Mouse (Mus musculus) monocyte, adult 5-6 weeks (primary cell): Measurements from ENCODE around the gene H2-Q10. TPM values are rescaled to one million over a fixed set of nuclear protein-coding genes. Genes with fewer than 3 reads are reported as not detected.
"Not testable (repeated sequence)": the region's sequence is repeated elsewhere in the genome, so short reads cannot be mapped to it uniquely, and the experiment has no call there.

Experiments used
- ATAC-seq: fragments of 153-309, 156-312 bp; replicated peaks from 2 replicates; pipeline ENCODE4 v1.8.0; 2017; ENCODE audit warnings: mild to moderate bottlenecking; ENCODE audit not compliant: low TSS enrichment, insufficient number of reproducible peaks, severe bottlenecking, poor library complexity, low FRiP score
- total RNA-seq: library from RNA; stranded (forward); fragments of 200-1000, 200-491, 200-594 nt; gene quantifications from 3 replicates; pipeline ENCODE4 v1.2.3, GENCODE M21; 2017

H2-Q10 gene
- total RNA-seq, 1 experiment from 2014 or later, result 5.5 TPM

DNA sequence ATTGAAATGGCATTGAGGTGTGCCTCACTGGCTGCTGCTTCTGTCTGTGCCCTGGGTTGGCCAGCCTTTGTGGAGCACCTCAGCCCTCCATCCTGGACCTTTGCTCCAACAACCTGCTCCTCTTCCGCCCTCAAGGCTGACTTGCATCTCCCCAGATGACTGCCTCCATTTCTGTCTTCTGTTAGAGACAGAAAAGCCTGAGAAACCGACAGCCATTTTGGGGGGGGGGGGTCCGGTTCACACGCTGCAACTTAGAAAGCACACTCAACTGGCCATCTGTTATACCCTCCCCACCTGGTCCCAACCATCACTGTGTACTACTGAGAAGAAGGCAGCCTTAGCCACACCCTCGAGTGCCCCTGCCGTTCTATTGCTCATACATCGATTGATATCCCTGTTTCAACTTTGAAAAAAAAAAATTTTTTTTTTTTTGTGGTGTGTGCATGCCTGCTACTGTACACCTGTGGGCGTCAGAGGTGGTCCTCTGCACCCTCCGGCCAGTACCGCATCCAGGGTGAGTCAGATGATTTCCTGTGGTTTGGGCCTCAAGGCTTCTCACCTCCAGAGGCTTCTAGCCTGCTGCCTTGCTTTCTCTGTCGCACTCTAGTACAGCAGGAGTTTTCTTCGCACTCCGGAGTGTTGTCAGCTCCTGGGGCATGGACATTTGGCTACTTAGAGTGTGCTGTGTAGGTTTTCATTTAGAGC is 37.8 kb downstream of the H2-Q10 start:
- no peak for ATAC-seq

DNA sequence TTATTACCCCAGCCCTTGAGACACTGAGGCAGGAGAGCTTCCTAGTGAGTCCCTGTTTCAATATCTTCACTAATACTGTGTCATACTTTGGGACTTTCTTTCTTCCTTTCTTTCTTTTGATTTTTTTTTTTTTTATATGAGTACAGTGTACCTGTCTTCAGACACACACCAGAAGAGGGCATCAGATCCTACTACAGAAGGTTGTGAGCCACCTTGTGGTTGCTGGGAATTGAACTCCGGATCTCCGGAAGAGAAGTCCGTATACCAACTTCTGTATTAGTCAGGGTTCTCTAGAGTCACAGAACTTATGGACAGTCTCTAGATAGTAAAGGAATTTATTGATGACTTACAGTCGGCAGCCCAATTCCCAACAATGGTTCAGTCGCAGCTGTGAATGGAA is 38.4 kb downstream of the H2-Q10 start:
- ATAC-seq, result not testable (repeated sequence)

DNA sequence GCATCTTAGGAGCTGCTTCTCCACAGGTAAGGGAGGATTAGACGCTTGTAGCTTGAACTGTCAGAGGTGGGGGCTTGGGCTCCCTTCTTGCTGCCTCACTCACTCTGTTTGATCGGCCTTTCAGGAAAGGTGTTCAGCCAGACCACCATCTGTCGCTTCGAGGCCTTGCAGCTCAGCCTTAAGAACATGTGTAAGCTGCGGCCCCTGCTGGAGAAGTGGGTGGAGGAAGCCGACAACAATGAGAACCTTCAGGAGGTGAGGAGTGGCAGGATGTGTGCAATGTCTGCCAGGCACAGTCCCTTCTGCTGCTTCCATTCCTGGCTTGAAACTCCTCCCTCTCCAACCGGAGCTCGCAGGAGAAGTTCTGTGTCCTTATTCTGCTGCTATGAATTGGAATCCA is 39.4 kb downstream of the H2-Q10 start:
- ATAC-seq, result no peak

DNA sequence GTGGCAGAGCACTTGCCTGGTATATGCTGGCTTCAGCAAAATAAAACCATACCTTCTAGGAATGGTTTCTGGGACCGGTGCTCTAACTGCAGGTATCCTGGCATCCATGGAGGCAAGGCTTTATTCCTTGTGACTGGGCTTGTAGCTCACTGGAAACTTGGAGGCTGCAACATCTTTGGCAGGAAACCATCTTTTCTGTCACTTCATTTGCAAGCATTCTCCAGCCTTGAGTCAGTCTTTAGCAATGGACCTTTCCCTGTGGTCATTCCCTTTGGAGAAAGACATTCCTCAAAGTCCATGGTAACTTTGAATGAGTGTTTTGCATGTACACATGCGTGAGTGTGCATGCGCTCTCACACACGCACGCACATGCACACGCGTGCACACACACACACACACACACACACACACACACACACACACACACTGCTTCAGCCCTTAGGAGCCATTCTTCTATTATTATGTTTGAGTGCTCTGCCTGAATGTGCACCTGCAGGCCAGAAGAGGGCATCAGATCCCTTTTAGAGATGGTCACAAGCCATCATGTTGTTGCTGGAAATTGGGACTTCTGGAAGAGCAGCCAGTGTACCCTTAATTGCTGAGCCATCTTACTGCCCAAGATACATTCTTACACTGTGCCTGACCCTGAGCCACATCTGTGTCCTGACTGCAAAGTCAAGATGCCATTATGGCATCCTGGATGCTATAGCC is 43.2 kb downstream of the H2-Q10 start:
- ATAC-seq, result no peak

DNA sequence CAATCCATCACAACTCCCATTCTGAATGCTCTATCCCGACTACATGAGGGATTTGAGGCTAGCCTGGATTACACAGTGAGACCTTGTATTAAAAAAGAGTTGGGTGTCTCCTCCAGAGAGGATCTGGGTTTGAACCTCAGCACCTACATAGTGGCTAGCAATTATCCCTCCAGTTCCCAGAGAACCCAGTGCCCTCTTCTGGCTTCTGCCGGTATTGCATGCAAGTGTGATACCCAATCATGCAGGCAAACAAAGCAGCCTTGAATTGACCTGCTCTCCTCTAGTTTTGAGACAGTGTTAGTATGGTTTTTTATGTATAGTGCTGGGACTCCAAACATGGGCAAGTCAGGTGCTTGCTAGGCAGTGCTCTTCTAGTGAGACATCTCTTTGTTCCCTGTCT is 44.0 kb downstream of the H2-Q10 start:
- 0 out of 2 replicates have a peak, but pooled peaks have one; percentile 37 for ATAC-seq

DNA sequence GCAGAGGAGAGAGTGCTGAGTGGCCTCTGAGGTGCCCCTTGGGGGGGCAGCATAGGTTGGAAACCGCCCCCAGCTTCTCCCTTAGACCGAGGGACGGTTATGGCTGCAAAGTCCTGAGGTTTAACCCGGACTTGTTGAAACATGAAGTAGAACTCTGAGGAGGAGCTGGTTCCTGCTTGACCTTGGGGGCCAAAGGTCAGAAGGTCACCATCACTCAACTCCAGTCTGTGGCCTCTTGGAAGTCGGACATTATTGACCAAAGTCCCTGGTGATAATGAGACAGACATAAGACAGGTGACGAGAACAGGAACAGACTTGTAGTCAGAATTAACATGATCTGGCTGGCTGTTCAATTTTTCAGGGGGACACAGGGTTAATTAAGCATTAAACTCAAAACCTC is 44.9 kb downstream of the H2-Q10 start:
- ATAC-seq, result no peak

DNA sequence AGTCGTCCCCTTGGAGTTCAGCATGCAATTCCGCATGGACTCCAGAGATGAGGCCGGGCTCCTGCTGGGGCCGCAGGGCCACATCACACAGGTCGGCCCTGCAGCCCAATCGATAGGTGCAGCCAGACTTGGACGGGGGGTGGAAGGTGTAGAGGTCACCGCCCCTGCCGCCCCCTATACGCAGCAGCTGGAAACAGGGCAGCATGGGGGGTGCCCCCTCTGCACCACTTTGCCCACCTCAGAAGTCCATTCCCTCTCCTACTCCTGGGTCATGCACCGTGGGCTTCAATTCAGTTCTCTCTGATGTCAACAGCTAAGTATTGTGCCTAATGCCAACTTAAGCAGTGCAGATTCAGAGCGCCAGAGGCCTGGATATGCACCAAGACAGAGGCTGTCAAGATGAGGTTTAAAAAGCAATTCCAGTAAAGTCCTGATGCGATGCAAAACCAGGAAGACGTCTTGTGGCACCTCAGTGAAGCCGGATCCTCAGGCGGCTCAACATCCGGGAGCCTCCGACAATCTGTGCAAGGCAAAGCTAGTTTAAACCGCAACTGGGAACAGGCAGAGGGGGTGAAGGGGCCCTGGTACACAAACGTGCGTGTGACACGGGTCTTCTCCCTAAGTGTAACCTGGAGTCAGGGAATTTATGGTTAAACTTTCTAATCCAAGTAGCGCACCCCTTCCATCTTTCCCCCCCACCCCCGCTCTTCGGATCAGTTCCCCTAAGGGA is 46.2 kb downstream of the H2-Q10 start:
- ATAC-seq, result no peak

DNA sequence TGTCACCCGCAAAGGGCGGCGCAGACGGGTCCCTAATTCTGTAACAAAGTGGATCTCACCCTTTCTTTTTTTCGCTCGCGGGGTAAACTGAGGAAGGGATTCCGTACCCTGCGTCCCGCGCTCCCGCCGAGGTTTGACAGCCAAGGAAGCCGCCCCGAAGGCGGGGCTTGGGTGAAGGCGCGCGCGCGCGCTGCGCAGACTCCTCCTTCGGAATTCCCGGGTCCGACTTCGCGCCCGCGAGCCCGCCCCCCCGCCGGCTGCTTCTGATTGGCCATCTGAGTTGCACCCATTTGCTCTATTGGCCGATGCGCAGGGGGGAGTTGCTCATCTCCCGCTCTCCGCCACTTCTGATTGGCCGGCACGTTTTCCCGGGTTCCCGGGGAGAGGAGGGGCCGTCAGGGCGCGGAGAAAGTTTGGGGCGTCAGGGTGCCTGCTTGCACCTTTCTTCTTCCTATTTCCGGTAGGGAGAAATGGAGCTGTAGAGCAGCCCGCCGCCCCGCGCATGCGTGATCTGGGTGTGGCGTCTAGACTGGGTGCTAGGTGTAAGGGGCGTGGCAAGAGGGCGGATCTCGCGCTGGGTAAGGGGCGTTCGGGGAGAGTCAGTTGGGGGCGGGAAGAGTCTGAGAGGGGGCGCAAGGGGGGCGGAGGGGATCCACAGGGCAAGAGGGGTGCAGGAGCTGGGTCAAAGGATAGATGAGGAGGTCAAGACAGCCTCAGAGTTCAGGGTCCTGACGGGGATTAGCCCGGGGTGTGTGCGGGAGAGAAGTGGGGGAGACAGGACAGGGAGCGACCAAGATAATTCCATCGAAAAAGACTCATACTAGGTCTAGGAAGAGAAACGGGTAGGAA is 47.0 kb downstream of the H2-Q10 start, which contains the start of the genes Tcf19 and Cchcr1:
TSS of gene Tcf19 (minus strand) at position 173 of the 849 bp plus-strand sequence.
TSS of gene Cchcr1 (plus strand) at position 449 of the 849 bp plus-strand sequence.
- peak; percentile 69 for ATAC-seq

DNA sequence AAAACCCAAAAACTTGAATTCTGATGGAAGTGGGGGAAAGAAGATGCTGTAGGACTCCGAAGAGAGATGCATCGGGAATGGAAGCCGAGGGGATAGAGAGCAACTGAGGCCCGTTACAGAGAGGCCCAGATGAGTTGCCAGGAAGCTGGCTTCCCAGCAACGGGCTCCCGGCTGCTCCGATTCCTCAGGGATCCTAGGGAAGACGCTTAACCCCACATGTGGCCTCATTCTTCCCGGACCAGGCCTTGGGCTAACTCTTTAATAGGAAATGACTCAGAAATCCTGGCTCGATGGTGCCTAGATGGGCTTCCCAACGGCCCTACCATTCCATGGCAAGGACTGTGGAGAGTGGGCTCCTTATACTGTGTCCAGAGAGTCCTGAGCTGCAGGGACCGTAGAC is 47.6 kb downstream of the H2-Q10 start:
- ATAC-seq, result no peak

Other genes starting within 250 kb of the H2-Q10 start
- 0.64 to 2.9 TPM (median 2.7 TPM) in 3 replicates for gene Gm16181, start 249.3 kb upstream of the H2-Q10 start, total RNA-seq
- gene Atp6v1g2, start 236.4 kb upstream of the H2-Q10 start, total RNA-seq, result 1.4 to 6.5 TPM (median 2.6 TPM) in 3 replicates
- gene Nfkbil1, start 234.3 kb upstream of the H2-Q10 start, total RNA-seq, result 3.6 to 10.9 TPM (median 5.1 TPM) in 3 replicates
- gene Ddx39b, start 228.3 kb upstream of the H2-Q10 start, total RNA-seq, result 98.8 to 141 TPM (median 101 TPM) in 3 replicates
- 2,987 to 4,272 TPM (median 3,836 TPM) in 3 replicates for gene H2-D1, start 207.4 kb upstream of the H2-Q10 start, total RNA-seq
- gene H2-Q1, start 149.7 kb upstream of the H2-Q10 start, total RNA-seq, result 0.11 to 0.38 TPM in 2 of 3 replicates, not detected in the other
- not detected in 3 replicates for gene H2-Q2, start 127.8 kb upstream of the H2-Q10 start, total RNA-seq
- gene H2-Q4, start 90.5 kb upstream of the H2-Q10 start, total RNA-seq, result 159 to 219 TPM (median 177 TPM) in 3 replicates
- gene H2-Q6, start 45.2 kb upstream of the H2-Q10 start, total RNA-seq, result 235 to 503 TPM (median 268 TPM) in 3 replicates
- gene H2-Q7, start 30.9 kb upstream of the H2-Q10 start, total RNA-seq, result 209 to 404 TPM (median 224 TPM) in 3 replicates
- gene Pou5f1, start 35.9 kb downstream of the H2-Q10 start, total RNA-seq, result 0.58 TPM in 1 of 3 replicates, not detected in the others
- gene Tcf19, start 46.7 kb downstream of the H2-Q10 start, total RNA-seq, result 0.29 to 3.3 TPM (median 2.4 TPM) in 3 replicates
- 1.7 to 6.7 TPM (median 2.5 TPM) in 3 replicates for gene Cchcr1, start 47.0 kb downstream of the H2-Q10 start, total RNA-seq
- not detected in 3 replicates for gene Psors1c2, start 63.1 kb downstream of the H2-Q10 start, total RNA-seq
- not detected in 3 replicates for gene Cdsn, start 82.0 kb downstream of the H2-Q10 start, total RNA-seq
- gene 2300002M23Rik, start 97.4 kb downstream of the H2-Q10 start, total RNA-seq, result not detected in 3 replicates
- not detected in 3 replicates for gene Sfta2, start 131.5 kb downstream of the H2-Q10 start, total RNA-seq
- not detected in 3 replicates for gene Gm9573, start 156.5 kb downstream of the H2-Q10 start, total RNA-seq
- gene Mucl3, start 173.6 kb downstream of the H2-Q10 start, total RNA-seq, result not detected in 3 replicates
- gene Vars2, start 197.5 kb downstream of the H2-Q10 start, total RNA-seq, result 7.4 to 13.8 TPM (median 11.3 TPM) in 3 replicates
- 10.9 to 22.5 TPM (median 13.5 TPM) in 3 replicates for gene Gtf2h4, start 203.7 kb downstream of the H2-Q10 start, total RNA-seq
- gene Ddr1, start 234.5 kb downstream of the H2-Q10 start, total RNA-seq, result 0.67 to 1.2 TPM in 2 of 3 replicates, not detected in the other